ENCODE assay signal across 31 mouse cellular contexts in the genomic region with DNA sequence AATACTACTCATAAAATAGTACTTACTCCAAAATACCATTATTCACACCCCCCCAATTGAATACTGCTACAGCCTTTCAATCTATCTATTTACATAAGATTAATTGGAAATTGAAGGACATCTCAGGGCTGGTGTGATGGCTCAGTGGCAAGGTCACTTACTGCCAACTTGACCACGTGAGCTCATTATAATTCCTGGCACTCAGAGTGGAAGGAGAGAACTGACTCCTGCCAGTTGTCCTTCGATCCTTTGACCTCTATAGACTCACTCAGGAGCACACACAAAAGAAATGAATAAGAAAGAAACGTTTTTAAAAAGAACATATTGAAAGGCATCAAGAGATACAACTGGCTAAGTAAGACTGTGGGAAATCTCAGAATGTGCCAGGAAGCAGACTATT. TPM values are rescaled to one million over a fixed set of nuclear protein-coding genes. Genes with fewer than 3 reads are reported as not detected.
DNase-seq lines count a peak whose midpoint lies in the region; ATAC-seq lines count a peak whose summit lies in the region.
"Had no signal": no experiment of that assay in that cellular context is flagged by ENCODE, and none has a peak within 500 bp of the region (broad histone marks: within the 10 kb centered on the region; RNA-seq: fewer than 3 reads in every experiment).

No protein-coding gene starts in this region.

- H3K4me2 ChIP-seq in kidney, embryonic 15.5 days = no peak overlapping the region
- H3K4me2 ChIP-seq in midbrain, embryonic 11.5 days = no peak overlapping the region
- H3K4me2 ChIP-seq in midbrain, embryonic 16.5 days (ENCODE audit: low read length) = no peak overlapping the region
- H3K4me2 ChIP-seq in neural tube, embryonic 15.5 days = no peak overlapping the region

- H3K36me3 ChIP-seq in kidney, embryonic 15.5 days = no peaks in the 10 kb centered on the region
- no peaks in the 10 kb centered on the region for H3K36me3 ChIP-seq in midbrain, embryonic 11.5 days (ENCODE audit: control insufficient read depth, insufficient read depth, low read length)
- H3K36me3 ChIP-seq in midbrain, embryonic 16.5 days (ENCODE audit: control insufficient read depth, insufficient read depth, low read length) = no peaks in the 10 kb centered on the region
- H3K36me3 ChIP-seq in neural tube, embryonic 15.5 days = no peaks in the 10 kb centered on the region
- H3K36me3 ChIP-seq: embryonic facial prominence, embryonic 13.5 days; forebrain, embryonic 10.5 days; forebrain, embryonic 15.5 days; heart, embryonic 12.5 days; hindbrain, embryonic 13.5 days; liver, embryonic 15.5 days; lung, embryonic 15.5 days; midbrain, embryonic 12.5 days had no signal

- H3K9ac ChIP-seq in kidney, embryonic 15.5 days = no peak overlapping the region
- no peak overlapping the region for H3K9ac ChIP-seq in midbrain, embryonic 11.5 days (ENCODE audit: low read length)
- H3K9ac ChIP-seq in midbrain, embryonic 16.5 days (ENCODE audit: low read depth, low read length) = no peak overlapping the region
- H3K9ac ChIP-seq in neural tube, embryonic 15.5 days (replicated peaks) = no peak overlapping the region
- H3K9ac ChIP-seq: heart, embryonic 12.5 days; liver, embryonic 15.5 days; lung, embryonic 15.5 days; midbrain, embryonic 12.5 days had no signal

- no peak overlapping the region for H3K27ac ChIP-seq in kidney, embryonic 15.5 days
- H3K27ac ChIP-seq in midbrain, embryonic 11.5 days (ENCODE audit: low read depth, low read length) = no peak overlapping the region
- H3K27ac ChIP-seq in midbrain, embryonic 16.5 days (ENCODE audit: low read length) = no peak overlapping the region
- no peak overlapping the region for H3K27ac ChIP-seq in neural tube, embryonic 15.5 days (replicated peaks)
- H3K27ac ChIP-seq: embryonic facial prominence, embryonic 13.5 days; liver, embryonic 15.5 days; lung, embryonic 15.5 days; midbrain, embryonic 12.5 days had no signal

- DNase-seq in kidney, adult 18-20 months = peak; percentile 29
- peak; percentile 26 for DNase-seq in midbrain, embryonic 11.5 days (ENCODE audit: low spot score, missing footprints)
- DNase-seq in R1 (ENCODE audit: low read depth, low spot score) = peak; percentile 73
- no peak for DNase-seq in ovary, postnatal 36 days (ENCODE audit: low spot score)
- DNase-seq: adrenal gland, postnatal 25 days; cerebellum, adult 11-12 months; cerebellum, adult 9-11 months; gastrocnemius, adult 2 months; heart, postnatal 4 days; liver; right cerebral cortex, postnatal 4 days; thymus, adult 2 months; thymus, postnatal 36 days had no signal

- no peaks in the 10 kb centered on the region for H3K27me3 ChIP-seq in kidney, embryonic 15.5 days
- H3K27me3 ChIP-seq in midbrain, embryonic 11.5 days (ENCODE audit: control insufficient read depth, insufficient read depth, low read length) = no peaks in the 10 kb centered on the region
- H3K27me3 ChIP-seq in midbrain, embryonic 16.5 days (ENCODE audit: control insufficient read depth, insufficient read depth, low read depth, low read length) = no peaks in the 10 kb centered on the region
- H3K27me3 ChIP-seq in neural tube, embryonic 15.5 days (replicated peaks) = no peaks in the 10 kb centered on the region
- H3K27me3 ChIP-seq: embryonic facial prominence, embryonic 13.5 days; forebrain, embryonic 15.5 days; heart, embryonic 12.5 days; hindbrain, embryonic 13.5 days; liver, embryonic 15.5 days; lung, embryonic 15.5 days; midbrain, embryonic 12.5 days had no signal

- no peak overlapping the region for H3K4me3 ChIP-seq in kidney, embryonic 15.5 days (replicated peaks)
- H3K4me3 ChIP-seq in midbrain, embryonic 11.5 days (ENCODE audit: low read depth, low read length) = no peak overlapping the region
- no peak overlapping the region for H3K4me3 ChIP-seq in midbrain, embryonic 16.5 days (ENCODE audit: low read depth, low read length)
- H3K4me3 ChIP-seq in neural tube, embryonic 15.5 days (replicated peaks) = no peak overlapping the region
- H3K4me3 ChIP-seq: heart, adult 2 months; heart, embryonic 12.5 days; liver, embryonic 15.5 days had no signal

- no peak for ATAC-seq in kidney, embryonic 15.5 days (replicated peaks; ENCODE audit: low FRiP score)
- no peak for ATAC-seq in midbrain, embryonic 11.5 days (ENCODE audit: low FRiP score)
- no peak for ATAC-seq in midbrain, embryonic 16.5 days
- no peak for ATAC-seq in neural tube, embryonic 15.5 days (ENCODE audit: low FRiP score)

- 86% methylated on average over 3 of the region's 3 CpGs for WGBS in kidney, embryonic 15.5 days
- WGBS in midbrain, embryonic 11.5 days = 73% methylated on average over 3 of the region's 3 CpGs
- WGBS in midbrain, embryonic 16.5 days = 66% methylated on average over 3 of the region's 3 CpGs
- WGBS in neural tube, embryonic 15.5 days = 89% methylated on average over 3 of the region's 3 CpGs

- no peaks in the 10 kb centered on the region for H3K9me3 ChIP-seq in kidney, embryonic 15.5 days (replicated peaks)
- H3K9me3 ChIP-seq in midbrain, embryonic 11.5 days (ENCODE audit: control insufficient read depth, low read length) = no peaks in the 10 kb centered on the region
- no peaks in the 10 kb centered on the region for H3K9me3 ChIP-seq in midbrain, embryonic 16.5 days (replicated peaks; ENCODE audit: control insufficient read depth, low read length, poor library complexity, severe bottlenecking)
- no peaks in the 10 kb centered on the region for H3K9me3 ChIP-seq in neural tube, embryonic 15.5 days (replicated peaks)
- H3K9me3 ChIP-seq: embryonic facial prominence, embryonic 13.5 days; forebrain, embryonic 10.5 days; forebrain, embryonic 15.5 days; heart, embryonic 12.5 days; hindbrain, embryonic 13.5 days; liver, embryonic 15.5 days; lung, embryonic 15.5 days; midbrain, embryonic 12.5 days had no signal

- peaks cover 18% of the 10 kb centered on the region for H3K4me1 ChIP-seq in kidney, embryonic 15.5 days
- peaks cover 7% of the 10 kb centered on the region; the same call in 1 of the 2 replicates for H3K4me1 ChIP-seq in midbrain, embryonic 11.5 days (ENCODE audit: control insufficient read depth, insufficient read depth, low read length)
- peaks cover 19% of the 10 kb centered on the region for H3K4me1 ChIP-seq in midbrain, embryonic 16.5 days (ENCODE audit: control insufficient read depth, insufficient read depth, low read length)
- peaks cover 20% of the 10 kb centered on the region for H3K4me1 ChIP-seq in neural tube, embryonic 15.5 days

RNA-seq across cellular contexts. Expression of a gene that starts 15.9 kb away (rescaled TPM):
- 148 and 152 TPM in 2 replicates for polyA plus RNA-seq in kidney, embryonic 15.5 days (2015; fragmentation: Nextera tagmentation; extraction: Ambion mirVana)
- polyA plus RNA-seq in midbrain, embryonic 11.5 days (2014; fragmentation: Nextera tagmentation; extraction: Ambion mirVana) = 149 and 163 TPM in 2 replicates
- 158 and 166 TPM in 2 replicates for polyA plus RNA-seq in midbrain, embryonic 16.5 days (2015; fragmentation: Nextera tagmentation; extraction: Ambion mirVana)
- polyA plus RNA-seq in neural tube, embryonic 15.5 days (2015; fragmentation: Nextera tagmentation; extraction: Ambion mirVana) = 165 and 194 TPM in 2 replicates

RNA-seq across cellular contexts. Expression of a gene that starts 16.2 kb away (rescaled TPM):
- 174 and 190 TPM in 2 replicates for polyA plus RNA-seq in kidney, embryonic 15.5 days (2015; fragmentation: Nextera tagmentation; extraction: Ambion mirVana)
- 255 and 260 TPM in 2 replicates for polyA plus RNA-seq in midbrain, embryonic 11.5 days (2014; fragmentation: Nextera tagmentation; extraction: Ambion mirVana)
- 436 and 442 TPM in 2 replicates for polyA plus RNA-seq in midbrain, embryonic 16.5 days (2015; fragmentation: Nextera tagmentation; extraction: Ambion mirVana)
- 405 and 478 TPM in 2 replicates for polyA plus RNA-seq in neural tube, embryonic 15.5 days (2015; fragmentation: Nextera tagmentation; extraction: Ambion mirVana)

RNA-seq across cellular contexts. Expression of a gene that starts 17.3 kb away (rescaled TPM):
- 90.8 and 98.8 TPM in 2 replicates for polyA plus RNA-seq in kidney, embryonic 15.5 days (2015; fragmentation: Nextera tagmentation; extraction: Ambion mirVana)
- polyA plus RNA-seq in midbrain, embryonic 11.5 days (2014; fragmentation: Nextera tagmentation; extraction: Ambion mirVana) = 39.0 and 43.9 TPM in 2 replicates
- polyA plus RNA-seq in midbrain, embryonic 16.5 days (2015; fragmentation: Nextera tagmentation; extraction: Ambion mirVana) = 64.8 and 65.3 TPM in 2 replicates
- 88.7 and 88.9 TPM in 2 replicates for polyA plus RNA-seq in neural tube, embryonic 15.5 days (2015; fragmentation: Nextera tagmentation; extraction: Ambion mirVana)

RNA-seq across cellular contexts. Expression of a gene that starts 19.6 kb away (rescaled TPM):
- polyA plus RNA-seq in kidney, embryonic 15.5 days (2015; fragmentation: Nextera tagmentation; extraction: Ambion mirVana) = not detected in 2 replicates
- not detected in 2 replicates for polyA plus RNA-seq in midbrain, embryonic 11.5 days (2014; fragmentation: Nextera tagmentation; extraction: Ambion mirVana)
- polyA plus RNA-seq in midbrain, embryonic 16.5 days (2015; fragmentation: Nextera tagmentation; extraction: Ambion mirVana) = not detected in 2 replicates
- 0.26 TPM in 1 of 2 replicates, not detected in the other for polyA plus RNA-seq in neural tube, embryonic 15.5 days (2015; fragmentation: Nextera tagmentation; extraction: Ambion mirVana)
- polyA plus RNA-seq: forebrain, embryonic 10.5 days; forebrain, embryonic 15.5 days; frontal cortex, adult 2 months; heart, adult 2 months; heart, embryonic 12.5 days; heart, postnatal 0 days; hindbrain, embryonic 13.5 days; intestine, embryonic 16.5 days; limb, embryonic 11.5 days; liver, embryonic 15.5 days; lung, embryonic 15.5 days; midbrain, embryonic 12.5 days; neural tube, embryonic 11.5 days; spleen, adult 2 months had no signal

RNA-seq across cellular contexts. Expression of a gene that starts 31.9 kb away (rescaled TPM):
- 11.1 and 11.7 TPM in 2 replicates for polyA plus RNA-seq in kidney, embryonic 15.5 days (2015; fragmentation: Nextera tagmentation; extraction: Ambion mirVana)
- polyA plus RNA-seq in midbrain, embryonic 11.5 days (2014; fragmentation: Nextera tagmentation; extraction: Ambion mirVana) = 3.5 and 4.1 TPM in 2 replicates
- 5.9 and 8.5 TPM in 2 replicates for polyA plus RNA-seq in midbrain, embryonic 16.5 days (2015; fragmentation: Nextera tagmentation; extraction: Ambion mirVana)
- 5.7 and 5.9 TPM in 2 replicates for polyA plus RNA-seq in neural tube, embryonic 15.5 days (2015; fragmentation: Nextera tagmentation; extraction: Ambion mirVana)
